In the genomic region with DNA sequence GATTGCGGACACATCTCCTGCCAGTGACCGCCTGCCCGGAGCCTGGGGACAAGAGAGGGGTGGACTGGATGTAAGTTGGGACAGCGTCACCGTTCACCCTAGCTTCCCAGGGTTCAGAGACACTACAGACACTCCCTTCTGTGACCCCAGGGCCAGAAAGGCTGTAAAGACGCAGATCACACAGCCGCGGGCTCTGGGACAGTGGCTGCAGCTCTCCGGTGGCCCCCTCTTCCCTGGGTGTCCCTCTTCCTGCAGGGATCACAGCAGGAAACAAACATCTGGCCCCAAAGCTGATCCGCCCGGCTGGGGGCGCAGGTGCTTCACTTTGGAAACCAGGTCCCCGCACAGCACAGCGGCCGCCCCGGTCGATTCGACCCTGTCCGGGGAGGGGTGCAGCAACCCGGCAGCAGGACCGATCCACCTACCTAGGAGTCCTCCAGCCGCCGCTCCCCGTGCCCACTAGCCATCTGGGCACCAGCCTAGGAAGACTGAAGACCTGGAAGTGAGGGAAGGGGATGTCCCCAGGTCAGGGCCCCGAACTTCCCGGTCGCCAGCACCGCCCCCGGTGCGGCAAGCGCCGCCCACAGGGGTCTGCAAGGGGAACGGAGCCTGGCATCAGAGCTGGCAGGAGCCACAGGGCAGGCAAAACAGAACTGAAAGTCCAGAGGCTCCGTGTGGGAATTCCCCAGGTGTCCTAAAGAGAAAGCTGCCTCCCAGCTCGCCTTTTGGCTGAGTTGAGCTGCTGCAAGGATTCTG, we compare ENCODE assay signal across 8 mouse cellular contexts. TPM values are rescaled to one million over a fixed set of nuclear protein-coding genes. Genes with fewer than 3 reads are reported as not detected.
DNase-seq lines count a peak whose midpoint lies in the region; ATAC-seq and TF ChIP-seq lines count a peak whose summit lies in the region.

Gene Tlr2, minus strand, starts transcription at position 673 of the 756 bp plus-strand sequence.

- H3K4me3 ChIP-seq in embryonic facial prominence, embryonic 10.5 days: peak within 1 kb of the TSS; percentile 81
- peak within 1 kb of the TSS; percentile 56 for H3K4me3 ChIP-seq in kidney, adult 2 months (ENCODE audit: insufficient read depth, low read depth, low read length)
- H3K4me3 ChIP-seq in liver, postnatal 0 days (ENCODE audit: low read depth, low read length): peak within 1 kb of the TSS; percentile 69
- peak within 1 kb of the TSS; percentile 63 for H3K4me3 ChIP-seq in stomach, embryonic 14.5 days (ENCODE audit: low read depth, low read length)

- TF ChIP-seq CTCF in kidney, adult 2 months (conservative IDR thresholded peaks at IDR 0.05; ENCODE audit: insufficient read depth, insufficient read length, low read depth, low read length): peak; percentile 52
- peak; percentile 69 for TF ChIP-seq CTCF in liver, postnatal 0 days (IDR thresholded peaks at IDR 0.05; ENCODE audit: low read depth)

- H3K36me3 ChIP-seq in embryonic facial prominence, embryonic 10.5 days (replicated peaks): no peaks in the 10 kb centered on the region
- H3K36me3 ChIP-seq in kidney, adult 2 months (ENCODE audit: control insufficient read depth, insufficient read depth, low read length): no peaks in the 10 kb centered on the region
- no peaks in the 10 kb centered on the region for H3K36me3 ChIP-seq in liver, postnatal 0 days (replicated peaks; ENCODE audit: insufficient read depth, low read length)
- H3K36me3 ChIP-seq in stomach, embryonic 14.5 days (ENCODE audit: control insufficient read depth, insufficient read depth, low read length): no peaks in the 10 kb centered on the region

- peaks cover 19% of the 10 kb centered on the region for H3K4me1 ChIP-seq in embryonic facial prominence, embryonic 10.5 days
- no peaks in the 10 kb centered on the region for H3K4me1 ChIP-seq in kidney, adult 2 months (ENCODE audit: control insufficient read depth, insufficient read depth, low read length)
- H3K4me1 ChIP-seq in liver, postnatal 0 days (ENCODE audit: insufficient read depth): peaks cover 5% of the 10 kb centered on the region; the same call in 1 of the 2 replicates
- H3K4me1 ChIP-seq in stomach, embryonic 14.5 days (ENCODE audit: control insufficient read depth, insufficient read depth, low read length): no peaks in the 10 kb centered on the region

- no peaks in the 10 kb centered on the region for H3K9me3 ChIP-seq in embryonic facial prominence, embryonic 10.5 days
- H3K9me3 ChIP-seq in liver, postnatal 0 days (ENCODE audit: low read length): no peaks in the 10 kb centered on the region
- H3K9me3 ChIP-seq in stomach, embryonic 14.5 days (ENCODE audit: control insufficient read depth, low read depth, low read length): no peaks in the 10 kb centered on the region

- peak; percentile 80 for ATAC-seq in liver, postnatal 0 days
- ATAC-seq in stomach, embryonic 14.5 days (ENCODE audit: insufficient number of reproducible peaks, insufficient read depth, low FRiP score, low read depth): peak; percentile 82

- peak within 1 kb of the TSS; percentile 90 for H3K4me2 ChIP-seq in liver, postnatal 0 days (ENCODE audit: low read depth, low read length)
- peak within 1 kb of the TSS; percentile 92 for H3K4me2 ChIP-seq in stomach, embryonic 14.5 days (replicated peaks; ENCODE audit: low read depth, low read length)

- no peak for TF ChIP-seq EP300 in liver, postnatal 0 days (IDR thresholded peaks at IDR 0.05; ENCODE audit: low read depth)

- H3K9ac ChIP-seq in liver, postnatal 0 days (replicated peaks): peak within 1 kb of the TSS; percentile 67
- H3K9ac ChIP-seq in stomach, embryonic 14.5 days (replicated peaks; ENCODE audit: low read depth, low read length): peak within 1 kb of the TSS; percentile 31

- peak within 1 kb of the TSS; percentile 77 for H3K27ac ChIP-seq in embryonic facial prominence, embryonic 10.5 days (replicated peaks)
- peak within 1 kb of the TSS; percentile 4; the same call in 1 of the 2 replicates for H3K27ac ChIP-seq in kidney, adult 2 months (ENCODE audit: insufficient read depth, low read depth, low read length)
- H3K27ac ChIP-seq in liver, postnatal 0 days (ENCODE audit: low read depth): peak within 1 kb of the TSS; percentile 35; the same call in 1 of the 2 replicates
- H3K27ac ChIP-seq in stomach, embryonic 14.5 days (ENCODE audit: low read length): no peak within 1 kb of the TSS

- H3K27me3 ChIP-seq in embryonic facial prominence, embryonic 10.5 days (replicated peaks; ENCODE audit: low read depth, poor library complexity, severe bottlenecking): peaks cover 43% of the 10 kb centered on the region
- H3K27me3 ChIP-seq in kidney, adult 2 months (replicated peaks; ENCODE audit: control insufficient read depth, insufficient read depth, low read length): no peaks in the 10 kb centered on the region
- no peaks in the 10 kb centered on the region for H3K27me3 ChIP-seq in liver, postnatal 0 days (ENCODE audit: insufficient read depth, low read length)
- H3K27me3 ChIP-seq in stomach, embryonic 14.5 days (ENCODE audit: control insufficient read depth, insufficient read depth, low read length): no peaks in the 10 kb centered on the region

- DNase-seq in cerebellum, adult 8-10 months: peak; percentile 3
- no peak for DNase-seq in cerebellum, postnatal 36 days
- peak; percentile 81 for DNase-seq in embryonic facial prominence, embryonic 10.5 days (ENCODE audit: low spot score)
- peak; percentile 81 to 82 for DNase-seq in heart, adult 9 months (ENCODE audit: low spot score in 2 of 2)
- peak; percentile 75 for DNase-seq in kidney, adult 2 months
- peak; percentile 79 for DNase-seq in liver, postnatal 0 days
- peak; percentile 76 for DNase-seq in neural tube, embryonic 10.5 days (ENCODE audit: extremely low spot score, low spot score)

- no peak for TF ChIP-seq POLR2A in kidney, adult 2 months (IDR thresholded peaks at IDR 0.05; ENCODE audit: low read depth, low read length)

- under 1% methylated on average over 35 of the region's 35 CpGs for WGBS in embryonic facial prominence, embryonic 10.5 days
- 1% methylated on average over 35 of the region's 35 CpGs for WGBS in kidney, adult 2 months
- WGBS in liver, postnatal 0 days (ENCODE audit: insufficient replicate concordance): under 1% methylated on average over 35 of the region's 35 CpGs
- under 1% methylated on average over 35 of the region's 35 CpGs for WGBS in stomach, embryonic 14.5 days

RNA-seq across cellular contexts. Expression of gene Tlr2, which starts in this region (rescaled TPM):
- polyA plus RNA-seq in embryonic facial prominence, embryonic 10.5 days (2016; fragmentation: Nextera tagmentation; extraction: Ambion mirVana): 1.1 and 2.0 TPM in 2 replicates
- 1.9 and 2.1 TPM in 2 replicates for polyA plus RNA-seq in kidney, adult 2 months (2012; rRNA removed)
- polyA plus RNA-seq in liver, postnatal 0 days (2015; fragmentation: Nextera tagmentation; extraction: Ambion mirVana): 2.1 and 2.5 TPM in 2 replicates
- polyA plus RNA-seq in stomach, embryonic 14.5 days (2014; fragmentation: Nextera tagmentation; extraction: Ambion mirVana): 2.9 and 4.8 TPM in 2 replicates

Comparison
In these comparisons a context has a peak if more than half of its experiments do, and no peak if none do; other contexts are left out.
1. DNase-seq: peak in cerebellum, adult 8-10 months (single experiment), embryonic facial prominence, embryonic 10.5 days (single experiment), heart, adult 9 months (2 of 2), kidney, adult 2 months (single experiment), liver, postnatal 0 days (single experiment) and neural tube, embryonic 10.5 days (single experiment); none in cerebellum, postnatal 36 days (0 of 2).
2. Peak in every context shown above with its lines, with median percentiles within 50 percentile points of each other: H3K4me3 ChIP-seq.